Mouse (Mus musculus) embryonic facial prominence, embryonic 11.5 days (tissue): Measurements from ENCODE around the gene Mad2l2. TPM values are rescaled to one million over a fixed set of nuclear protein-coding genes. Genes with fewer than 3 reads are reported as not detected.
"Not testable (repeated sequence)": the region's sequence is repeated elsewhere in the genome, so short reads cannot be mapped to it uniquely, and the experiment has no call there.

Experiments
- ATAC-seq: fragments of 200-750 bp; cut with Nextera tagmentation; replicated peaks from 2 replicates; pipeline ENCODE4 v1.8.0; 2017; ENCODE audit warnings: low read depth; ENCODE audit not compliant: insufficient number of reproducible peaks, low FRiP score, low TSS enrichment
- DNase-seq: peaks from one replicate; pipeline ENCODE4 v3.0.0-alpha.2; 2015; ENCODE audit warnings: low spot score
- H3K27ac ChIP-seq: fragments of 300-500 bp; sonication (generic); replicated peaks from 2 replicates; pipeline ENCODE4 v1.5.1; 2014; ENCODE audit warnings: mild to moderate bottlenecking, low read depth, low read length, control low read depth
- H3K27me3 ChIP-seq: fragments of 300-500 bp; sonication (generic); 2 replicates; pipeline ENCODE4 v1.6.1; 2014; ENCODE audit warnings: mild to moderate bottlenecking, low read length, moderate library complexity, mixed read lengths; ENCODE audit not compliant: control insufficient read depth, insufficient read depth
- H3K36me3 ChIP-seq: fragments of 300-500 bp; sonication (generic); replicated peaks from 2 replicates; pipeline ENCODE4 v1.6.1; 2014; ENCODE audit warnings: low read depth, mild to moderate bottlenecking, low read length, moderate library complexity, mixed read lengths; ENCODE audit not compliant: control insufficient read depth, insufficient read depth
- H3K4me1 ChIP-seq: fragments of 300-500 bp; sonication (generic); 2 replicates; pipeline ENCODE4 v1.6.1; 2014; ENCODE audit warnings: low read length, mixed read lengths; ENCODE audit not compliant: control insufficient read depth, insufficient read depth
- H3K4me2 ChIP-seq: fragments of 300-500 bp; sonication (generic); 2 replicates; pipeline ENCODE4 v1.6.1; 2014; ENCODE audit warnings: low read depth, mild to moderate bottlenecking, control low read depth, low read length, moderate library complexity
- H3K4me3 ChIP-seq: fragments of 300-500 bp; sonication (generic); 2 replicates; pipeline ENCODE4 v1.5.1; 2014; ENCODE audit warnings: low read depth, low read length, control low read depth
- H3K9ac ChIP-seq: fragments of 300-500 bp; sonication (generic); replicated peaks from 2 replicates; pipeline ENCODE4 v1.6.1; 2014; ENCODE audit warnings: mild to moderate bottlenecking, control low read depth, low read length
- H3K9me3 ChIP-seq: fragments of 300-500 bp; sonication (generic); replicated peaks from 2 replicates; pipeline ENCODE4 v1.6.1; 2016; ENCODE audit warnings: mild to moderate bottlenecking, low read length, inconsistent platforms, mixed read lengths; ENCODE audit not compliant: control insufficient read depth
- WGBS: fragments of 180-500 bp; shearing (Covaris S2); extraction: QIAGEN DNeasy Blood & Tissue Kit; methylation state at CpG from one replicate; pipeline ENCODE4 v1.1.7; 2014; 5-methylcytosine and 5-hydroxymethylcytosine counted together
- polyA plus RNA-seq: library from polyadenylated mRNA; unstranded; fragments of >200 nt; fragmentation: Nextera tagmentation; extraction: Ambion mirVana; gene quantifications from 2 replicates; pipeline ENCODE4 v1.2.1, GENCODE M21; 2014

The Mad2l2 gene
- polyA plus RNA-seq, 1 experiment from 2014 or later = 75.3 TPM

DNA sequence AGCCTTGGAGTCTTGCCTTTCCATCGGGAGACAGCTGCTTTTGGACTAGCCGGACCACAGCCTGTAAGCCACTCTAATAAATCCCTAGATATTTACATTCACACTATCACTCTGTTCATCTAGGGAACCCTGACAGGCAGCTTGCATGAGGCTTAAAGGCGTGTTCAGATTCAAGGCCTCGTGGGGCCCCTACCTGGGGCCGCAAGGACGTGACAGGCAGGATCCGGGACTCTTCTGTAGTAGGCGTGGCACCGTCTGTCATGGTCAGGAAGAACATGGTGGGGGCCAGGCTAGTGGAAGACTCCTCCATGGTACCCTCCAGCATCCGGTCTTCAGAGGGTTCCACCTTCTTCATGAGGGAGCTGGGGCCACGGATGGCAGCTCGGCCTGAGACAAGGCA lies 17.7 kb upstream of the Mad2l2 start:
- H3K9me3 ChIP-seq = no peaks in the 10 kb centered on the region; the same call in 1 of the 2 replicates
- DNase-seq (no peak), ATAC-seq (no peak)
- no peak overlapping the region for H3K9ac ChIP-seq
- no peak overlapping the region for H3K27ac ChIP-seq
- no peak overlapping the region for H3K4me3 ChIP-seq
- H3K27me3 ChIP-seq = no peaks in the 10 kb centered on the region
- H3K36me3 ChIP-seq = no peaks in the 10 kb centered on the region
- WGBS = 81% methylated on average over 12 of the region's 12 CpGs
- H3K4me1 ChIP-seq = no peaks in the 10 kb centered on the region
- no peak overlapping the region for H3K4me2 ChIP-seq

DNA sequence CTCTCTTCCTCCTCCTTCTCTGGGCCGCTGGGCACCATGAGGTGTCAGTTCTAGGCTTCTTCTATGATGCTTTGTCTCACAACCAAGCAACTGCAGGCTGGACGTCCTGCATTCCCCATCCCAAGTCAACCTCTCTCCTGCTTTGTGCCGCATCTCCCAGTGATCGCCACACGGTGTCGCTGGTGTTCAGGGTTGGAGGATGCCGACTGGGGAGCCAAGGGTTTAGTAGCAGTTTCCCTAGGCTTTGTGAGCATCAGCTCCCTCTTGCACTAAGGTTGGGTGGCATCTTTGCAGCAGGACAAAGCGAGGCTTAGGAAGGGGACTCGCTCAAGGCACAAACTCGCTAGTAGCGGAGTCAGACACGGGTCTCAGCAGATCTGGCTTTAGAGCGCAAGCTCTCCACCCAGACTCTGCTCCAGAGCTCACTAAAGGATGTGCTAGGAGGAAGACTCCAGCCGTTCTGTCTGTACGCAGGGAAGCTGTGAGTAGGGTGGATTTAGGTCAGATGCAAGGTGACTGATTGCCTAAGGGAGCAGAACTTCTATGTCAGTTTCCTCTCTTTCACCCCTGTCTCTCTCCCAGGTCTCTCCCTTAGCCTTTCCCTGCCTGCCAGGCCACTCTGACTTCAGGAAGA lies 15.3 kb upstream of the Mad2l2 start:
- H3K27me3 ChIP-seq = no peaks in the 10 kb centered on the region
- ATAC-seq (peak; percentile 63), DNase-seq (peak; percentile 91)
- peak overlapping the region; percentile 44 for H3K9ac ChIP-seq
- no peak overlapping the region for H3K4me2 ChIP-seq
- H3K4me3 ChIP-seq = no peak overlapping the region
- H3K9me3 ChIP-seq = no peaks in the 10 kb centered on the region; the same call in 1 of the 2 replicates
- whole genome bisulfite sequencing = 2% methylated on average over 15 of the region's 15 CpGs
- no peaks in the 10 kb centered on the region for H3K36me3 ChIP-seq
- H3K4me1 ChIP-seq = no peaks in the 10 kb centered on the region
- no peak overlapping the region for H3K27ac ChIP-seq

DNA sequence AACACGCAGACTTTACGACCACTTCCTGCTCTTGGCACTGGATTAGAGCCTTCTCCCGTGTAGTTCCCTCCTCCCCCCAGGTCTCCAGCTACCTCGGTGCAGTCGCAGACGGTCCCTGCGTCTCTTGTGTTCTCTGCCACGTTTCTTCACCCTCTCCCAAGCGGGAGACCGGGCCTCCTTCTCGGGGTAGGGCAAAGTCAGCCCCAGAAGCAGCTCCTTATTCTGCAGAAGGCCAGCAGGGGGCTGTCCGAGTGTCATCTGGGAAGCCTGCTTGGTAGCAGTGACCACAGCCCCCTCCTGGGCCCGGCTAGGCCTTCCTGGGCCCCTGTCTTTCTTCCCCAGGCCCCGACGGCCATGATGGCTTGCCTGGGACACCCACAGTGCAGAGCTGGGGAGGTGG lies 14.7 kb upstream of the Mad2l2 start:
- DNase-seq (peak; percentile 72), ATAC-seq (0 out of 2 replicates have a peak, but pooled peaks have one; percentile 10)
- Histone ChIP-seq H3K36me3 (no peaks in the 10 kb centered on the region), H3K27me3 (no peaks in the 10 kb centered on the region), H3K4me3 (no peak overlapping the region), H3K9me3 (no peaks in the 10 kb centered on the region; the same call in 1 of the 2 replicates), H3K9ac (peak overlapping the region; percentile 41), H3K27ac (no peak overlapping the region), H3K4me2 (no peak overlapping the region), H3K4me1 (no peaks in the 10 kb centered on the region)
- 3% methylated on average over 15 of the region's 15 CpGs for WGBS

DNA sequence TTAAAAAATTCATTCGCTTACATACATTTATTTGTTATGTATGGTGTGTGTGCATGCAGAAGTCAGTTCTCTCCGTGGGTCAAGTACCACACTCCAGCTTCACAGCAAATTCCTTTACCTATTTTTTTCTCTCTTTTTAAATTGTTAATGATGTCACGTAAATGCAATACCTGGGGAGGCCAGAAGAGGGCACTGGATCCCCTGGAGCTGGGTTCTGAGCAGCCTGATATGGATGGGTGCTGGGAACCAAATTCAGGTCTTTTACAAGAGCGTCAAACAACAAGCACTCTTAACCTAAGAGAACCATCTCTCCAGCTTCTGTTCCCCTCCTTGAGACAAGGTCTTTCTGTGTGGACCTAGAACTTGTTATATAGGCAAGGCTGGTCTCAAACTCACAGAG lies 13.5 kb upstream of the Mad2l2 start:
- Histone ChIP-seq H3K4me3 (no peak overlapping the region), H3K27ac (no peak overlapping the region), H3K27me3 (no peaks in the 10 kb centered on the region), H3K36me3 (no peaks in the 10 kb centered on the region), H3K4me2 (no peak overlapping the region), H3K9me3 (no peaks in the 10 kb centered on the region; the same call in 1 of the 2 replicates), H3K4me1 (no peaks in the 10 kb centered on the region), H3K9ac (no peak overlapping the region)
- no peak for ATAC-seq
- no peak for DNase-seq
- 72% methylated on average over 4 of the region's 4 CpGs for WGBS

DNA sequence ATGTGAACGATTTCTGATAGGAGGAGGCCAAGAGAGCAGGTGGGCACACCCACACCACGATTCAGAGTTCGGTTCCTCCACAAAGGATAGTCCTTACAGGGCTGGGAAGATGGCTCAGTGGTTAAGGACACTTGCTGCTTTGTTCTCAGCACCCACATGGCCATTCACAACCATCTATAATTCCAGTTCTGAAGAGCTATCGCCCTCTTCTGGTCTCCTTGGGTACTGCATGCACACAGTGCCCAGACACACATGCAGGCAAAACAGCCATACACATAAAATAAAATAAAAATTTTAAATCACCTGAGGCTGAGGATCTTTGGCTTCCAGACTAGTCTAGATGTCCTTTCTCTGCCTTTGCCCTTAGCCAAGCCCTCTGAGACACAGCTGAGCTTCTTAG lies 12.8 kb upstream of the Mad2l2 start:
- ATAC-seq (no peak), DNase-seq (no peak)
- Histone ChIP-seq H3K27me3 (no peaks in the 10 kb centered on the region), H3K4me3 (no peak overlapping the region), H3K9ac (no peak overlapping the region), H3K4me1 (peaks cover 1% of the 10 kb centered on the region; the same call in 1 of the 2 replicates), H3K27ac (no peak overlapping the region), H3K9me3 (no peaks in the 10 kb centered on the region; the same call in 1 of the 2 replicates), H3K4me2 (no peak overlapping the region), H3K36me3 (no peaks in the 10 kb centered on the region)
- WGBS = 71% methylated on average over 4 of the region's 4 CpGs

DNA sequence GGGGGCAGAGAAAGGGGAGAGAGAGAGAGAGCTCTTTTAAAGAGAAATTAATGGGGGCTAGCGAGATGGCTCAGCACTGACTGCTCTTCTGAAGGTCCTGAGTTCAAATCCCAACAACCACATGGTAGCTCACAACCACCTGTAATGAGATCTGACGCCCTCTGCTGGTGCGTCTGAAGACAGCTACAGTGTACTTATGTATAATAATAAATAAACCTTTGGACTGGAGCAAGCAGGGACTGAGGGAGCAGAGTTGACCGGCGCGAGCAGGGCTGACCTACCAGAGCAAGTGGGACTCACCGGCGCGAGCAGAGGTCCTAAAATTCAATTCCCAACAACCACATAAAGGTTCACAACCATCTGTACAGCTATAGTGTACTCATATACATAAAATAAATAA lies 10.6 kb upstream of the Mad2l2 start:
- not testable (repeated sequence) for ATAC-seq, H3K4me2 ChIP-seq, H3K27me3 ChIP-seq, H3K4me1 ChIP-seq, H3K4me3 ChIP-seq, H3K36me3 ChIP-seq, H3K9ac ChIP-seq, H3K9me3 ChIP-seq, DNase-seq, H3K27ac ChIP-seq
- WGBS = 86% methylated on average over 9 of the region's 9 CpGs

DNA sequence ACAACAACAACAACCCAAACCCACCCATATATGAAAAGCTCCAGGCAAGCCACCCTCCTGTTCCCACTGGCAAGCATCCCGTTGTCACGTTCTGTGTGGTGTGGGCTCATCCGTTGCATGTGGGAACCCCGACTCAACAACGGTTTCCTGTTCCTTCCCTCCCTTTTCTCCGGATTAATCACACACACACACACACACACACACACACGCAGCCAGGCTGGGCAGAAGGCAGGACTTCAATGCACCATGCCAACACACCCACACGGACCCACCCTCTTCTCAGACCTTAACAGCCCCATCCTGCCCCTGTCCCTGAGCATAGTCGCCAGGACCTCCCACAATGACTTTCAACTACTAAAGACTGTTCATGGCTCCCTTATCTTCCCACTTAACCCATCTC lies 9.6 kb upstream of the Mad2l2 start:
- Histone ChIP-seq H3K36me3 (no peaks in the 10 kb centered on the region), H3K27me3 (no peaks in the 10 kb centered on the region), H3K4me3 (no peak overlapping the region), H3K4me2 (no peak overlapping the region), H3K9ac (no peak overlapping the region), H3K4me1 (peaks cover 3% of the 10 kb centered on the region; the same call in 1 of the 2 replicates), H3K9me3 (no peaks in the 10 kb centered on the region; the same call in 1 of the 2 replicates), H3K27ac (no peak overlapping the region)
- ATAC-seq = no peak
- 81% methylated on average over 9 of the region's 9 CpGs for WGBS
- no peak for DNase-seq

DNA sequence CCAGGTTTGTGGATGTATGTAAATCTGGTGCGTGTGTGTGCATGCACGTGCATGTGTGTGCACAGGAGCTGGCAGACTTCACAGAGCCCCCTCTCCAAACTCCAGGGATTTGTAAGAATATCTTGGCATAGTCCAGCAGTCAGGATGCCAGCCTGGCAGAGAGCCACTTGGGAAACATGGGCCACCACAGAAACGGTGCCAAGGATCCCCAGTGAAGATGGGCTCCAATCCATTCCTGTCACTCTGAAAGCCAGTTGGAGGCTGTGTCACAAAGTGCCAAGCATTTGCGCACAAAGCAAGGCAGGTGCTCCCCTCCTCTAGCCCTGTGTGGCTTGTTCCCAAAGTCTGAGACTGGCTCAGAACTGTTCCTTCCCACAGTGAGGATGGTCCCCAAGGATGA lies 8.8 kb upstream of the Mad2l2 start:
- H3K9me3 ChIP-seq = no peaks in the 10 kb centered on the region; the same call in 1 of the 2 replicates
- DNase-seq (no peak), ATAC-seq (no peak)
- no peak overlapping the region for H3K4me2 ChIP-seq
- H3K4me1 ChIP-seq = peaks cover 3% of the 10 kb centered on the region; the same call in 1 of the 2 replicates
- H3K27me3 ChIP-seq = no peaks in the 10 kb centered on the region
- 81% methylated on average over 4 of the region's 4 CpGs for WGBS
- no peak overlapping the region for H3K9ac ChIP-seq
- H3K4me3 ChIP-seq = no peak overlapping the region
- no peak overlapping the region for H3K27ac ChIP-seq
- H3K36me3 ChIP-seq = no peaks in the 10 kb centered on the region
